Mouse (Mus musculus): ENCODE measurements around the gene Sesn1.

DNA sequence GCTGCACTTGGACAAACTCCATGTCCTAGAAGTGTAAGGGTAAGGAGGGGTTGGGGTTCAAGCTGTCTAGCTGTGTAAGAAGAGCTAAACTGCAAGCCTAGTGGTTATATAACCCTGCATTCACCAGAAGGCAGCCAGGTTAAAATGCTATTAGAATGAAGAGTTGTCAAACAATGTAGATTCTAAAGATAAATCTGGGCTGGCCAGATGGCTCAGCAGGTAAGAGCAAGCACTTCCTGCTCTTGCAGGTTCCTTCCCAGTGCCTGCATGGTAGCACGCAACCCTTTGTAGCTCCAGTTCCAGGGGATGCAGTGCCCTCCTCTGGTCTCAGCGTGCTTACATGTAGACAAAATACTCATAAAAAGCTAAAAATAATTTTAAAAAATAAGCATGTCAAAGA, 24.4 kb downstream of the Sesn1 start:
- no peak for TF ChIP-seq CTCF (IDR thresholded peaks at IDR 0.05; ENCODE audit: low read depth, low read length)
- TF ChIP-seq POLR2AphosphoS5 (IDR thresholded peaks at IDR 0.05; ENCODE audit: insufficient replicate concordance, low read depth, low read length): no peak
- no peak for TF ChIP-seq GATA1 (IDR thresholded peaks at IDR 0.05; ENCODE audit: borderline replicate concordance, low read length)
- no peak for TF ChIP-seq TAL1 (conservative IDR thresholded peaks at IDR 0.05; ENCODE audit: low read depth, low read length)
- TF ChIP-seq GATA2 (IDR thresholded peaks at IDR 0.05; ENCODE audit: borderline replicate concordance, low read depth, low read length): no peak

All from G1E (cell line).